Mouse (Mus musculus): Measurements from ENCODE around the gene Prnp.

The Prnp gene

GRCm38 (mm10) chr2:131906846-131907245 lies 2.9 kb upstream of the Prnp start:
- peak; percentile 12 for DNase-seq (ENCODE audit: low read depth)

DNA sequence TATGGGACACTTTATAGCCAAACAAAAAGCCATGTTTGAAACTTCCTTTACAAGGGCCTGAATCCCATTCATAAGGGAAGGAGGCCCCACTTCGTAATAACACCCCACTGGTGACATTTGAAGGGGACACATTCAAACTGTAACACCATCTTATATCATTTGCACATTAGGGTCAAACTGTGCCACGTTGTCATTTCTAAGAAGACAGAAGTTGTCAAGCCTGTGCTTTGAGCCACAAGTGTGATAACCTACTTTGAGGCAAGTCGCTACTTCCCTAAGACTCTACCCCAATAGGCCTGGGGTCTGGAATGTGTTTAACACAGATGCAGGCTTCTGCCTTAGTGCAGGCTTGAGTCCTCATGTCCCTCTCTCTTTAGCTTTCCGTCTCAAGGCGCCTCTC lies 2.4 kb upstream of the Prnp start:
- DNase-seq (ENCODE audit: low read depth), result no peak

DNA sequence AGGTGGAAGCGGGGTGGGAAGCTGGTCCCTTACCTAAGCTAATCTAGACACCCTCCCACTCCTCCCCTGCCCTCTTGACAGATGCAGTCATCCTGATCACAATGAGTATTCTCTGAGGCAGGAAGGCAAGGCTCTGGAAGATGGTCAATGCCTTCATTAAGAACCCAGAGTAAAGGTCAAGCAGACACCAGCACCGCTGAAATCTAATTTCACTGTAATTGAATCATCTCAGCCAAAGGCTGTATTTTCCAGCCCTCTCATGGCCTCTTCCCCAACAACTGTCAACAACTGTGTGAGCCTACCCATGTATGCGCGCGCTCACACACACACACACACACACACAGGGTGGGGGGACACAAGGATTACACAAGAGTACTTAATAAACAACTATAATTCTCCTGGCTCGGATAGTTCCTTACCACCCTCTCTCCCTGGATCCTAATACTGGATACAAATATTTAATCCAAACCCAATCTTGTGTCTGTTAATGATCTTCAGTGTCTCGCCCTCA lies 1.3 kb upstream of the Prnp start:
- peak; percentile 34 for DNase-seq (ENCODE audit: low read depth)

GRCm38 (mm10) chr2:131908906-131909305 lies 822 bp upstream of the Prnp start:
- no peak for DNase-seq (ENCODE audit: low read depth)

GRCm38 (mm10) chr2:131910847-131911246 lies 1.1 kb downstream of the Prnp start:
- DNase-seq (ENCODE audit: low read depth), result no peak

- DNase-seq (ENCODE audit: low read depth), result no peak
Observed at GRCm38 (mm10) chr2:131911341-131911740, 1.6 kb downstream of the Prnp start.

DNA sequence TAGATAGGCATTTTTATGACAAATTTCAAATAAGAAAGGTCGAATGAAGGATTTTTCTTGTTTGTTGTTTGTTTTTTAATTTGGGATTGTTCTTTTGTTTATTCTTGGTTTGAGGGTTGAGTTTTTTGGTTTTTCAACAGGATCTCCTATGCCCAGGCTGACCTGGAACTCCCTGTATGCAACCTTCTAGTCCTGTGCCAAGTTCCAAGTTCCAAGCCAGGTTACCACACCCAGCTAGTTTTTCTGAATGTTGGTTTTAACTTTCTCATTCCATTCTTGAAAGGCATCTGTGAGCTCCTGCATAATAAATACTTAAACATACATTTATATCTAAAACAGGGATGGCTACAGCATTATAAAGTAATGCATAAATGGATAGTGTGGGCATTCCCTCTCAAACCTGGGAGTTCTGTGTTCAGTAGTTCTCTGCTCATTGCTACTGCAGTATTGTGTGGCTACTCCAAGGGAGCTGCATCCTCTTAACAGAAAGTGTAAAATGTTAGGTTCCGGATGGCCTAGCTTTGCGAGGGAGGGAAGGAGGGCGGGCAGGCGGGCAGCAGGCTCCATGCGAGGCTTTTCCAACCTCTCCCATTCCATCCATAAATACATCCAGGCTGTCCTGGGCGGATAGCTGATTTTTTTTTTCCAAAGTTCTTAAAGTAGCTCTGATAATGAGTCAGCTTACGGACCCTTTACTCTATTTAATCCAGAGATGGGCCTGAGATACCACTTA lies 3.0 kb downstream of the Prnp start:
- no peak for DNase-seq (ENCODE audit: low read depth)

DNA sequence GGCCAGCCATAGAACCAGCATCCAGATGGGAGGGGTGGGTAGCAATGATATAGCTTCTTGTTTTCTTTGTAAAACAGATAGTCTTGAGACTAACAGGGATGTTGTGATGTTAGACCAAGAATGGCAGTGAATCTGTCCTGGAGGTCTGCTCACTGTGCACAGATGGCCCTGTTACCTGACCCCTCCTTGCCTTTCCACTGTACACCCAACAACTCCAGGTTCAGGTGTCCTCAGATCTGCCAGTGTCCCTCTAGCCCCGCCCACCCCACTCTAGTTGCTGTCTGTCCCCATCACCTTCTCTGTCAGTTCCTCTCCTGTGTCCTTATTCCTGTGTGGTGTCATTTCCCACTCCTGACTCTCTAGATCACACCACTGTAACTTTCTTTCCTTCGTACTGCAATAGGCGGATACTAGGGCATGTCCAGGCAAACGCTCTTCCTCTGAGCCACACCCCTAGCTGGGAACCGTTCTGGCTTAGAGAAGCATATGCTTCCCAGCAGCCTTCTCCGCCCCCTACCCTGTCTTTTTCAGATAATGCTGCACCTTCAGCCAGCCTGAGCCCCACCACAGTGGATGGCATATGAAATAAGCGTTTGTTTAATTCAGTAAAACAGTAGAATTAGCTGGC lies 22.7 kb downstream of the Prnp start:
- no peak for DNase-seq (ENCODE audit: low read depth)

GRCm38 (mm10) chr2:131933013-131933412 lies 23.3 kb downstream of the Prnp start:
- DNase-seq (ENCODE audit: low read depth), result no peak

DNA sequence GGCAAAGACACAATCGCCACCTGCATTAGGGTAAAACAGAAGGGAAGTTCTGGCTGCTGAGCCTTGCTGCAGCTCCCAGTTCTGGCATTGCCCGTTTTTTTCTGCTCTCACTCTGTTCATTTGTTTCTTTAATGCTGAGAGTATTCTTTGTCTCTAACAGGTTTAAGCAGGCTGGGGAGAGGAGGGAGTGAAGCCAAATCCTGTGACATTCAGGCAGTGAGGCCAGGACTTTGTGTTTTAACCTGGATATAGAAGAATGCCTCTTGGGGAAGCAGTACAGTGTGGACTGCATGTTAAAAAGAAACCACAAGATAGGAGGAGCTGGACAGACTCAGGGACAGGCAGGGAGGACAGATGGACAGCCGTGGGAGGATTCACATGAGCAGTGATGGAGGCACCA lies 23.9 kb downstream of the Prnp start:
- no peak for DNase-seq (ENCODE audit: low read depth)

- no peak for DNase-seq (ENCODE audit: low read depth)
Observed at GRCm38 (mm10) chr2:131934243-131934642, 24.5 kb downstream of the Prnp start.

DNA sequence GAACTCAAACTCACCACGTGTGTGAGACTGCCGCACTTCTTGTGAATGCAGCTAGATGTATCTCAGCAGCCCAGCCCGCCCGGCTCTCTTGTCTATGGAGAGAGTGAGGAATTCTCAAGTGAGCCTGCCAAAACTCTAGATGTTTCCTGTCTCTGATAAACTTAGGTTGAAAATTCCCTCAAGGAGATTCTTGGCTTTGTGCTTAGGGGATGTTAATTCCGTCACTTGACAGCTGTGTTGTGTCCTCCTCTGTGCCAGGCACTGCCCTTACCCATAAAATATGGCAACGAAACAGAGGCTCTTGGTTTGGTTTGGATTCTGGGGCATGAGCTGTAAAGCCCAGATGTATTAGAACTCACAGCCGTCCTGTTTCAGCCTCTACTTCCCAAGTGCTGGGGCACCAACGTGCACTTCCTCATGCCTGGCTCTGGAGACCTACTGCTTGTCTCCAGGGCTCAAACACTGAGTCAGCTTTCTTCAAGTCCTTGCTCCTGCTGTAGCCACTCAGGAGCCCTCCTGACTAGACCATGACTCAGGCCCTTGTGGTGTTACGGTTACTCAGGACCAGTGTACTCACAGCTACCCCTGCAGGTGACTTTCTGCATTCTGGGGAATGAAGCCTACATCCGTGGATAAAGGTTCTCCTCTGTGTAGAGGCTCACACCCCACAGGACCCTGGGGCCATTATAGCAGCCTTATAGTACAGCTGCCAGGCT lies 25.8 kb downstream of the Prnp start:
- DNase-seq (ENCODE audit: low read depth), result peak; percentile 82

- DNase-seq (ENCODE audit: low read depth), result no peak
Observed at GRCm38 (mm10) chr2:131936410-131936809, 26.7 kb downstream of the Prnp start.

DNA sequence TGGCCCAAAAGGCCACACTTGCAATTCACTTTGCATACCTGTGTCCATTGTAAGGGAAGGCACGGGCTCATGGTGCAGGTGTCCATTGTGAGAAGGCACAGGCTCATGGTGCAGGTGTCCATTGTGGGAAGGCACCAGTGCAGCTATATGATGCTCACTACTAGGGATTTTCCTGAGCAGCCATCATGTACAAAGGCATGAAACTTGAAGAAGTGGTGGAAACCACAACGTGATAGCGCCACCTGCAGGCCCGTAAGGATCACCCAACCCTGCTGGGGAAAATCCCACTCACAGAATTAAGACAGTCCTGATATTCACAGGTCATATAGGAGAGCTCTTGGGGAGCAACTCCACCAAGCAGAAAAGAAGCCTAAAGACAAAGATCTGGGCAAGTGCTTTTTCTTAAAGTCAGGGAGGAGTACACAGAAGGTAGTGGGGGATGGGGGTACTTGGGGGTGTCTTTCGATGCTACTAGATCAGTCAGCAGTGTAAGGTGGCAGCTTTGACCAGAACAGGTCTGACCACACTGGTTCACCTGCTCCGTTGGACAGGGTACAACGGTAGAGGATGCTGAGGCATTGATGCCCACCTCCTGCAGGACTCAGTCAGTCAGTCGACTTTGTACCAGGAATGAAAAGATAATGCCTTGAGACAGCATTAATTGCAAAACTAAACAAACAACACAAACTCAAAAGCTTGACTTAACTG lies 29.8 kb downstream of the Prnp start:
- DNase-seq (ENCODE audit: low read depth), result peak; percentile 80

DNA sequence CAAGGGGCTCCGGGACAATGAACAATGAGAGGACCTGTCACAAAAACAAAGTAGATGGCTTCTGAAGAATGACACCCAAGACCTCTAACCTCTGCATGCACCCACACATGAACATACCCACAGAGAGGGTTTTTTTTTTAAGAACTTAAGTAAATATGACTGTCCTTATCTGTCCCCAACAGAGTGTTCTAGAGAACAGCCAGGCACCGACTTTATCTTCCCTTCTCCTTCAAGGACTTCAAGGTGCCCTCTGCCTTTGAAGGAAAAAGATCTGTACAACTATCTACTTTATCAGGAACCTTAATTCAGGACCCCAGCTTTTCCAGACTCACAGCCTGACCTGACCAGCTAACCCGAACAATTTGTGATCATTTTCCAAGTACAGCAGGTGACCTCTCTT lies 30.8 kb downstream of the Prnp start:
- DNase-seq (ENCODE audit: low read depth), result no peak

GRCm38 (mm10) chr2:131941501-131941900 lies 31.8 kb downstream of the Prnp start:
- no peak for DNase-seq (ENCODE audit: low read depth)

DNA sequence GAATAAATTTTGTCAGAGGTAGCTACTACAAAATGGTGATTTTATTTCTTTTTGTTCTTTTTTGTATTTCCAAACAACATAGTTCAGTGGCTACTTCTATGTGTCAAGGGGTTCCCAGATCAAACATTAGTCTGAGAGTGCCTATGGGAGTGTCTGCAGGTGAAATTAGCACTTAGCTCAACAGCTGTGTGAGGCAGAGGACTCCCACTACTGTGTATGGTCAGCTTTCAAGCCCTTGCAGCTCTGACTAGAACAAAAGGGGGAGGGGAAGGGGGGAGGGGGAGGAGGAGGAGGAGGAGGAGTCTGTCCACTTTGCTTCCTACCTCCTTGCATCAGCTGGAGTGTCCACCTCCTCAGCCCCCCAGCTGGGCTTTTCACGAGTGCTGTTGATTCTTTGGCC lies 34.6 kb downstream of the Prnp start:
- no peak for DNase-seq (ENCODE audit: low read depth)

DNA sequence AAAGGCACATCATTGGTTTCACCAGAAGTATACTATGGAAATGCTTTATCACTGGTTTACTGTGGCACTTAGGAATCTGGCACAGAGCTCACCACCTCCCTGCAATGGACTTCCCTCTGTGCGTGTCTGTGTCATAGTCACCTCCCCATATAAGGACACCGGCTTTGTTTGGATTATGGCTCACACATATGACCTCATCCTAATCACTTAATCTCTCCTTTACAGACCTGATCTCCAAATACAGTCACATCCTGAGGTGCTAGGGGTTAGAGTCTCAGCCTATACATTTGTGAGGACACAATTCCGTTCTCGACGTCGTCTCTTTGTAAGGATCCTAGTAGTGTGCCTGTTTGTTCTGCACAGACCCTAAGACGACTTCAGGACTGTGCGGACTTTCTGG lies 35.5 kb downstream of the Prnp start:
- peak; percentile 36 for DNase-seq (ENCODE audit: low read depth)

GRCm38 (mm10) chr2:131945765-131946164 lies 36.0 kb downstream of the Prnp start:
- no peak for DNase-seq (ENCODE audit: low read depth)

- DNase-seq (ENCODE audit: low read depth), result no peak
Observed at GRCm38 (mm10) chr2:131946351-131946750, 36.6 kb downstream of the Prnp start.

GRCm38 (mm10) chr2:131948156-131948555 lies 38.4 kb downstream of the Prnp start:
- DNase-seq (ENCODE audit: low read depth), result no peak

DNA sequence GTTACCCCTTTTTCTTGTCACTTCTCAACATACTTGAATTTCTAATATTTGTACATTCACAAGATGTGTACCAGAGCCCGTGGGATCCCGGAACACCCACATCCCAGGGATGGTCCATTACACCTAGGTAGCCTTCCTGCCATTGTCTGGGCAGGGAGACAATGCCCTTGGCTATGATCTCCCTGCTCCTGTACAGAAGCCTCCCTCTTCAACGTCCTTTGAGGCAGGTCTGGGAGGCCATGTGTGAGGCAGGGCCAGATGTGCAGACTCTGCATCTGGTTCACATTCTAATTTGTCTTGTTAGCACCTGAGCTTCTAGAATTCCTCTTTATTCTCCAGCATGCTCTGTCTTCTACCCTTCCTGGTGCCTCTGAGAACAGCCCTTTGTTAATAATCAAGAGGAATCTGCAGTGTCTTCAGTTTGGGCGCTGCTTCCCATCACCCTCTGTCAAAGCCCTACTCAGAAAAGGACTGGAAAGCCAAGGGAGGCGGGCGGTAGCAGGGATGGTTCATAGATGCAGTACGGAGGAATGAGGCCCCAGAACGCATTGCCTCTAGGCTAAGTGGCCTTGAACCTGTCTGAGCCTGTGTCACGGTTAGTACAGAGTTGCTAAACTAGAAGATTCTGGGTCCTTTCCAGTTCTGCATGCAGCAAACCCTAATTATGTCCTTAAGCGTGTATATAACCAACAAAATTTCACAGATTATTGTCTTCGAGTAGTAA lies 39.4 kb downstream of the Prnp start:
- DNase-seq (ENCODE audit: low read depth), result no peak

Measured in NIH3T3 (cell line).